Mouse (Mus musculus) adrenal gland, postnatal 4 days (tissue): ENCODE measurements around the gene Gm49403. TPM values are rescaled to one million over a fixed set of nuclear protein-coding genes. Genes with fewer than 3 reads are reported as not detected.
"Not testable (repeated sequence)": the region's sequence is repeated elsewhere in the genome, so short reads cannot be mapped to it uniquely, and the experiment has no call there.

Experiments
- DNase-seq, 2 experiments: peaks; one replicate each; pipeline ENCODE4 v3.0.0; 2021 to 2022; ENCODE audit warnings: low spot score in 2 of 2, mixed read lengths in 2 of 2
- total RNA-seq, 2 experiments: library from RNA; stranded (reverse); gene quantifications; 2 replicates each; pipeline ENCODE4 v1.2.3; 2021

Gene Gm49403
- total RNA-seq, 2 experiments from 2014 or later, result not detected

DNA sequence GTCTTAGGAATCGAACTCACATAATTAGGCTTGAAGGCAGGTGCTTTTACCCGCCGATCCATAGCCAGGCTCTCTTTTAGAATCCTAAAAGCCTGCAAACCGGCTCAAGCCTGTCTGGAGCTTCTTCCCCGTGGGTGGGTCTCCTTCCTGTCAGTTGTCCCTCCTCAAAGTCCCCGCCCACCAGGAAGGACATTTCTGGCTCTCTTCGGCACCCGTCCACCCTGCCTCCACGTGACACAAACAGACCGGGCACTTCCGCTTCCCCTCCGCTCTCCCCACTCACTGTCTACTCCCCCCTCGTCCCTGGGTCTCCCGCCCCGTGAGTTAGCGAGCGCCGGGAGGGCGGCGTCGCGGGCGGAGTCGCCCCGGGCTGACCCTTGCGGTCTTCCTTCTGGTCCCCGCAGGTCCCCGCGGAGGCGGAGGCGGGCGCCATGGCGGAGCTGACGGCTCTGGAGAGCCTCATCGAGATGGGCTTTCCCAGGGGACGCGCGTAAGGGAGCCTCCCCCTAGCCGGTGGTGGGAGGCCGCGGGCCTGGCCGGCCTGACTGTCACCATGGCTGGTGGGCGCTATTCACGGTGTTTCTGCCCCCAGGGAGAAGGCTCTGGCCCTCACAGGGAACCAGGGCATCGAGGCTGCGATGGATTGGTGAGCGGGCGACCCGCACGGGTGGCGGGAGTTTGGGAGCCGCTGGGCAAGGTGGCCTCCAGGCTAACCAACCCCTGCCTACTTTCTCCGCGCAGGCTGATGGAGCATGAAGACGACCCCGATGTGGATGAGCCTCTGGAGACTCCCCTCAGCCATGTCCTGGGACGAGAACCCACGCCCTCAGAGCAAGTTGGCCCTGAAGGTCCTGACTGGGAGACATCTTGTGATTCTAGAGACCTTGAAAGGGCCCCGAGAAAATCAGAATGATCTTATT lies 12.2 kb upstream of the Gm49403 start, which contains the start of gene Ubxn1:
Gene Ubxn1 (plus strand): TSS at position 230 of the 920 bp plus-strand sequence.
- peak; percentile 80 to 97 for DNase-seq

DNA sequence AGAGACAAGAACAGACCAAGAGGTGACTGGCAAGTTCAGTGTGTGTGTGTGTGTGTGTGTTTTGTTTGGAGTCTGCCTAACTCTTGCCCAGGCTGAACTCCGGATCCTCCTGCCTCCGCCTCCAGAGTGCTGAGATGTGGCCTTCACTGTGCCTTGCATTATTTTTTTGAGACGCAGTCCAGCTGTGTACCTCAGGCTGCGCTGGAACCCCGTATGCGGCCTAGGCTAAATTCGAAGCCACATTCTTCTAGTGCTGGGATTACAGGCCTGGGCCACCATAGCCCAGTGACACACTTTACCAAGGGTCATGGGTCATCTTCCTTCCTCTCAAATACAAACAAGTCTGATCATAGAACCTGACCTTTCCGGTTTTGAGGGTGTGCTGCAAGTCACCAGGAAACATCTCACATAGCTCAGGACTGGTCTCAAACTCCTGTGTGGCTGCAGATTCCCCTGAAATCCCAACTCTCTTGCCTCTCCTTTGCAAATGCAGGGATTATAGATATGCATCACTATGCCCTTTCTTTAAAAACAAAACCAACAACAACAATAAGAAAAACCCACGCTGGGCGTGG lies 11.4 kb upstream of the Gm49403 start:
- DNase-seq, result no peak

DNA sequence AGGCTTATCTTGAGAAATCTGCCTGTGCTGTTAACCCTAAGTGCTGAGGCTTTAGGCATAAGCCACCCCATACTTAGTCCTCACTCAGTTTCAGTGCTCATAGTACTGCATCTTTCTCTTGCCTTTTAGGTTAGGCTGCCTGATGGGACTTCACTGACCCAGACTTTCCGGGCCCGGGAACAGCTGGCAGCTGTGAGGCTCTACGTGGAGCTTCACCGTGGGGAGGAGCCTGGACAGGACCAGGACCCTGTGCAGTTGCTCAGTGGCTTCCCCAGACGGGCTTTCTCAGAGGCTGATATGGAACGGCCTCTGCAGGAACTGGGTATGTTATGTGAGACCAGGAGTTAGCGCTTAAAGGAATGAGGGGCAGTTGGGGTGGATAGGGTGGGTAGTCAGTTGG lies 8.7 kb upstream of the Gm49403 start:
- no peak for DNase-seq

DNA sequence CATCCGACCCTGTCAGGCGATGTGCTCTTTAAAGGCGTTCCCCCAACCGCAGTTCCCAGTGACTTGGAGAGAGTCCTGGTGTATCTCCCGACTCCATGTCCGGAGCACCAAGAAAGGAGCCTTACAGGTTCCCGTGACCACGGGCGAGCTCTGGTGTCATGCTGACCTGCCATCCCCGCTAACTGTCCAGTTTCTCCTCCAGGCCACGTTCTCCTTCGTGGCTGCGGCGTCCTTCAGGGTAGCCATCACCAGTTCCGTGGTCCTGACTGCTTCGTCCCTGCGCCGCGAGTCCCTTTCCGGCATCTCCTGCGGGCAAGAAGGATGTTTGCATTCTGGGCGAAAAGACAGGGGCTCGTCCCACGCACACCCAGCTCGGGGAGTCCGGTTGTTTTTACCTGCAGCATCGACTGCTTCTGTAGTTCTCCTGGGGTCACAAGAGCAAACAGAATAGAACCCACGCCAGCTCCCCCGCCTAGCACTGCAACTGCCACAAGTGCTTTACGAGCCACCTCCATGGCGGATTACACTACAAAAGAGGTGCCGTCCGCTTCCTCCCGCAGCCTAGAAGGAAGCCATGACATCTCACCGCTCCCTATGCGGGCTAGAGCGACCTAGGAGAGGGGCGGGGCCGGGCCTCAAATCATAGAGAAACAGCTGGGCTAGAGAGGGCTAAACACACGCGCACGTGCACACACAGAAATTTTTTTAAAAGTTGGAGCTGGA lies 3.3 kb upstream of the Gm49403 start, which contains the start of gene Uqcc3:
Gene Uqcc3 (minus strand): TSS at position 613 of the 723 bp plus-strand sequence.
- peak; percentile 72 to 83 for DNase-seq

- DNase-seq, result no peak
Observed at GRCm38 (mm10) chr19:8881034-8881392, 2.7 kb upstream of the Gm49403 start.

GRCm38 (mm10) chr19:8886916-8887584 lies 3.3 kb downstream of the Gm49403 start:
- no peak for DNase-seq

GRCm38 (mm10) chr19:8887585-8888463 lies 4.1 kb downstream of the Gm49403 start:
- DNase-seq, result no peak

DNA sequence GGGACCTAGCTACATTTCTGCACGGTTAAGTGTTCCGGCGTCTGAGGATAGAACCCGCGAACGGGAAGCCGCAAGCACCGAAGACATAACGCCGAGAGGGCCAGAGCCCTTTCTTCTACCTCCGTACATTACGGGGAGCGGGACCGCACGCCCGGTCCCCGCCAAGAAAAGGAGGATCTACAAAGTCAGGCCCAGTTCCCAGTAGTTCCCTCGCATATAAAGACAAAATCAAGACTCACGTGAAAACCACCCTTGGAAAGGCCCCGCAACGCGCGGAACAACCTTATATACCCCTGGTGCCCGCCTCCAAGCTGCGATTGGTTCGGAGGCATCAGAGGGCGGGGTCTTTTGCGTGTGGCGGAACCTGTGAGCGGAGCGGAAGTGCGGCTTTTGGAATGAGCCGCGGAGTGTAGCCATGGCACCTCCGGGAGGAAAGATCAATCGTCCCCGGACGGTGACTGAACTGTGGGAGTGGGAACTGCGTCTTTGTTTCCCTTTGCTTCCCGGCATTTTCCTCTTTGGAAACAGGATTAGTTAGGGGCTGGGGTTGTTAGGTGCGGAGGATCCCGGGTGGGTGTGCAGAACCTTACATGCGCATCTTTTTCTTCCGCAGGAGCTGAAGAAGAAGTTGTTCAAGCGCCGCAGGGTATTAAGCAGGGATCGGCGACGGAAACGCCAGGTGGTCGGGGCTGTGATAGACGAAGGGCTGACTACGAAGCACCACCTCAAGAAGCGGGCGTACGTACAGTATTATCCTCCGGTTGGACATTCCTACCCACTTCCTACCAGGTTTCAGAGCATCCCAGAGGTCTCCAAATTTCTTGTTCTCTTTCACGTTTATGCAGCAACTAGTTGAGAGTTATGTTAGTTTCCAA lies 5.0 kb downstream of the Gm49403 start, which contains the start of the genes 1810009A15Rik and Gm49416:
Gene 1810009A15Rik (plus strand): TSS at position 343 of the 875 bp plus-strand sequence.
Gene Gm49416 (plus strand): TSS at position 416 of the 875 bp plus-strand sequence.
- DNase-seq, result peak; percentile 78 to 91

DNA sequence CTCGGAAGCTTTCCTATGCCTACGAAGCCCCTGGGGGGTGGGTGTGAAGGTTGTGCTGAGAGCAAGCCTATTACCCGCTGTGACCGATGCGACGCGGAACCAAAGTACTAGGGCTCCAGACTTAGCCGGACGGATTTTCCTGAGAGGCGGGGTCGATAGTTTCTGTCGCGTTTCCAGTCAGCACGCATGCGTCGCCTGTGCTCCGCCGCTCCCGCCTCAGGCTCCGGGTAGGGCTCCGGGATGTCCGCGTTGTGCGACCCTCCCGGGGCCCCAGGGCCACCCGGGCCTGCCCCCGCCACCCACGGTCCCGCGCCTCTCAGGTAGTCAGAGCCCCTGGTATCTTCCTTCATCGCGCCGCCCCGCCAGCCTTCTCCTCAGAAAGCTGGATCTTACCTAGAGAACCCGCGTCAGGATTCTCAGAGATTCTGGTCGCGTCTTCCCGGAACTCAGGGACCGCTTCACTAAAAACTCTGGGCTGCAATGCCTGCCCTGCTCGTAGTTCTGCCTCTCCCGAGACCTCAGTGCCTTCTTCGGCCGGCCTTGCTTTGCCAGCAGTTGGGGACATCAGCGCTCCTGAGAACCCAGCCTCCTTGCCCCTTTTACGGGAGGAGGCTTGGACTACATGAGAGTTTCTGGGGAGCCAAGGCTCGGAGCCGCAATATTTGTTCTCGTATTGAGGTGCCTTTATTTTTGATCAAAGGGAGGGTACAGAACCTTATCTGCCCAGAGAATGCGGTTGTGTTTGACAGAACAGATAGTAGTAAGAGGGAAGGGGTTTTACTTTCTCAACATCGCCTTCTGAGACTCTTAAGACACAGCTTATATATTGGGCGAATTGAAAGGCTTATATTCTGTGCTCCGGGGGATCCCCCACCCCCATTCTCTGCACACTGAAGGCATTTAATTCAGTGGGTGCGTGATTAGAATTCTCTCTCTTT lies 9.4 kb downstream of the Gm49403 start, which contains the start of gene Ints5:
Gene Ints5 (plus strand): TSS at position 177 of the 938 bp plus-strand sequence.
- peak; percentile 65 to 74 for DNase-seq

GRCm38 (mm10) chr19:8895397-8895960 lies 11.7 kb downstream of the Gm49403 start:
- no peak for DNase-seq

- DNase-seq, result not testable (repeated sequence)
Observed at GRCm38 (mm10) chr19:8896231-8896630, 12.5 kb downstream of the Gm49403 start.

DNA sequence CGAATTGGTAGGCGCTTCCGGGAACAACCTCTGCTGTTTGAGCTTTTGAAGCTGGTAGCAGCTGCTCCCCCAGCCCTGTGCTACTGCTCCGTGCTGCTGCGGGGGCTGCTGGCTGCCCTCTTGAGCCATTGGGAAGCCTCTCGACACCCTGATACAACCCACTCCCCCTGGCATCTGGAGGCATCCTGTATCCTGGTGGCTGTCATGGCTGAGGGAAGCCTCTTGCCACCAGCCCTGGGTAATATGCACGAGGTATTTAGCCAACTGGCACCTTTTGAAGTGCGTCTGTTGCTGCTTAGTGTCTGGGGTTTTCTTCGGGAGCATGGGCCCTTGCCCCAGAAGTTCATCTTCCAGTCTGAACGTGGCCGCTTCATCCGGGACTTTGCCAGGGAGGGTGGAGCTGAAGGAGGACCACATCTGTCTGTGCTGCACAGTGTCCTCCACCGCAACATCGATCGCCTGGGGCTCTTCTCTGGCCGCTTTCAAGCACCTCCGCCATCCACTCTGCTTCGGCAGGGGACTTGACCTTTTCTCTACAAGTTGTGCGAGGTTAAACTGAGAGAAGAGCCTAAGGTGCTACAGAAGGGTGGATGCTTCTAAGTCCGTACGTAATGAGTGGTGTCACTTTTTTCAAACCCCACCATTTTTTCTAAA lies 13.6 kb downstream of the Gm49403 start:
- DNase-seq, result peak in 1 of 2 experiments; percentile 37

- DNase-seq, result peak; percentile 85 to 95
Observed at GRCm38 (mm10) chr19:8897865-8898495, 14.2 kb downstream of the Gm49403 start, which contains the start of gene Ganab. Gene Ganab, plus strand, starts transcription at chr19:8898071.

DNA sequence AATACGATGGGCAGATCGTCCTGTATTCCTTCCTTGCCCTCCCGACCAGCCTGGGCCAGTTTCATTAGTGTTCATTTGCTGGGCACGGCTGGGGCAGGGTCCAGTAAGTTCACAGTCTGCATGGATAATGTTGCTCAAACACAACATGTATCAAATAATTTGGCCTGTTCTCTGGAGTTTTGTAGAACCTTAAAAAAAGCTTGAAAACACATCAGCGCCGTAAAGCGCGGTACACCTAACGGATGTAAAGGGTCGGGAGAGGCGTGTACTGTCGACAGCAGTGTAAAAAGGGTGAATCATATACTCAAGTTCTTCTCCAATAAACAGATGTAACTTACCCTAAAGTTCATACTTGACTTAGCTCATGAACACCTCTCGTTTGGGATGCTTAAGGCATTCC lies 14.8 kb downstream of the Gm49403 start:
- no peak for DNase-seq

- DNase-seq, result no peak
Observed at GRCm38 (mm10) chr19:8899079-8899478, 15.3 kb downstream of the Gm49403 start.

DNA sequence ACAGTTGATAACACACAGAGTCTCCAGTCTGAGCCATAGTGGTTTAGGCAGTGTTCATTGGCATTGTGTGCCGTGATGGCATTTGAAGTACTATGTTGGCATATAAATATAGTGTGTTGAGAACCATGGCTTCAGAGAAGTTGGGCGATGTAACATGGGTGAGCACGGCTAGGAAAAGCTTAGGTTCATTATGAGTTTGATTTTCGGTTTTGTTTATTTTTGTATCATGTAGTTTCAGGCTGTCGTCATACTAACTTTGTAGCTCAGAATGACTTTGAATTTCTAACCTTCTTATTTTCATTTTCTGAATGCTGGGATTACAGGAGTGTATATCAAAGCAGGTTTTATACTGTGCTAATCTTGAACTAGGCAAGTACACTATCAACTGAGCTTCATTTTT lies 19.7 kb downstream of the Gm49403 start:
- DNase-seq, result no peak
